9 mouse cellular contexts compared by ENCODE assay signal in genomic region chr4:94827429-94827828, GRCm38 (mm10).
DNase-seq lines count a peak whose midpoint lies in the region; ATAC-seq and TF ChIP-seq lines count a peak whose summit lies in the region.
"Had no signal": no experiment of that assay in that cellular context is flagged by ENCODE, and none has a peak within 500 bp of the region (broad histone marks: within the 10 kb centered on the region; RNA-seq: fewer than 3 reads in every experiment).

No protein-coding gene starts in this region.

- H3K4me2 ChIP-seq in kidney, embryonic 16.5 days (replicated peaks; ENCODE audit: low read depth, low read length): no peak overlapping the region

- WGBS in kidney, embryonic 16.5 days: 31% methylated on average over 5 of the region's 5 CpGs

- H3K4me3 ChIP-seq in kidney, embryonic 16.5 days (ENCODE audit: low read length): no peak overlapping the region
- H3K4me3 ChIP-seq: forebrain, embryonic 10.5 days; megakaryocyte, embryonic 14.5 days had no signal

- no peak overlapping the region for H3K9ac ChIP-seq in kidney, embryonic 16.5 days (replicated peaks; ENCODE audit: low read length)

- H3K27ac ChIP-seq in kidney, embryonic 16.5 days (ENCODE audit: low read length): peak overlapping the region; percentile 46; the same call in 1 of the 2 replicates
- H3K27ac ChIP-seq: forebrain, embryonic 10.5 days had no signal

- H3K4me1 ChIP-seq in kidney, embryonic 16.5 days (ENCODE audit: insufficient read depth, low read length): peaks cover 7% of the 10 kb centered on the region; the same call in 1 of the 2 replicates
- H3K4me1 ChIP-seq: forebrain, embryonic 10.5 days had no signal

- H3K9me3 ChIP-seq in kidney, embryonic 16.5 days (ENCODE audit: low read length): peaks cover 7% of the 10 kb centered on the region; the same call in 1 of the 2 replicates
- H3K9me3 ChIP-seq: megakaryocyte, embryonic 14.5 days had no signal

- H3K27me3 ChIP-seq in kidney, embryonic 16.5 days (ENCODE audit: insufficient read depth, low read length): no peaks in the 10 kb centered on the region
- H3K27me3 ChIP-seq: megakaryocyte, embryonic 14.5 days had no signal

- TF ChIP-seq POLR2A in brain, embryonic 14.5 days (IDR thresholded peaks at IDR 0.05; ENCODE audit: borderline replicate concordance, extremely low read depth, insufficient read depth, insufficient read length, poor library complexity, severe bottlenecking): no peak

- no peak for DNase-seq in kidney, adult 8-10 months
- DNase-seq in ES-CJ7 (ENCODE audit: low read depth, low spot score): peak; percentile 38
- peak; percentile 31 for DNase-seq in brain, embryonic 14.5 days (ENCODE audit: low read depth)
- DNase-seq in lung, postnatal 10 days: peak; percentile 19
- DNase-seq in urinary bladder, postnatal 10 days (ENCODE audit: low spot score): no peak

- no peak for ATAC-seq in kidney, embryonic 16.5 days (ENCODE audit: low FRiP score, low TSS enrichment)
- ATAC-seq in erythroblast, adult 5-6 weeks (replicated peaks; ENCODE audit: low FRiP score, poor library complexity, severe bottlenecking): no peak

- peak; percentile 25; the same call in 1 of the 2 replicates for TF ChIP-seq CTCF in brain, embryonic 14.5 days (IDR thresholded peaks at IDR 0.05; ENCODE audit: borderline replicate concordance, extremely low read depth, insufficient read depth, insufficient read length)

- H3K36me3 ChIP-seq in kidney, embryonic 16.5 days (ENCODE audit: insufficient read depth, low read length): no peaks in the 10 kb centered on the region
- H3K36me3 ChIP-seq: forebrain, embryonic 10.5 days had no signal

Comparison
In these comparisons a context has a peak if more than half of its experiments do, and no peak if none do; other contexts are left out.
1. DNase-seq: peak in ES-CJ7 (single experiment), brain, embryonic 14.5 days (single experiment) and lung, postnatal 10 days (single experiment); none in kidney, adult 8-10 months (0 of 2) and urinary bladder, postnatal 10 days (single experiment).